Mouse (Mus musculus) right cerebral cortex, adult 2 months (tissue): ENCODE results near the gene Nav2.

ENCODE experiments used
- DNase-seq, 2 experiments: peaks; one replicate each; pipeline ENCODE4 v3.0.0; 2021 to 2022; ENCODE audit warnings: low spot score in 2 of 2

Gene Nav2

GRCm38 (mm10) chr7:49277685-49278084, 369.2 kb downstream of the Nav2 start:
- peak; percentile 65 to 66 for DNase-seq

- no peak for DNase-seq
These were observed 370.0 kb downstream of the Nav2 start for GRCm38 (mm10) chr7:49278531-49278930.

- no peak for DNase-seq
These were observed 371.9 kb downstream of the Nav2 start for GRCm38 (mm10) chr7:49280427-49280826.

GRCm38 (mm10) chr7:49282446-49282845, 373.9 kb downstream of the Nav2 start:
- DNase-seq: no peak

- no peak for DNase-seq
These were observed 375.2 kb downstream of the Nav2 start for GRCm38 (mm10) chr7:49283507-49284361.

- peak; percentile 38 to 48 for DNase-seq
These were observed 379.7 kb downstream of the Nav2 start for GRCm38 (mm10) chr7:49288186-49288585.

- DNase-seq: no peak
These were observed 381.8 kb downstream of the Nav2 start for GRCm38 (mm10) chr7:49290308-49290707.

- DNase-seq: no peak
These were observed 382.8 kb downstream of the Nav2 start for GRCm38 (mm10) chr7:49291208-49291892.

- DNase-seq: no peak
These were observed 388.6 kb downstream of the Nav2 start for GRCm38 (mm10) chr7:49297148-49297547.

- no peak for DNase-seq
These were observed 389.9 kb downstream of the Nav2 start for GRCm38 (mm10) chr7:49298431-49298839.

- no peak for DNase-seq
These were observed 393.0 kb downstream of the Nav2 start for GRCm38 (mm10) chr7:49301487-49301886.

GRCm38 (mm10) chr7:49303600-49304411, 395.3 kb downstream of the Nav2 start:
- no peak for DNase-seq

GRCm38 (mm10) chr7:49307717-49308116, 399.2 kb downstream of the Nav2 start:
- no peak for DNase-seq

- DNase-seq: no peak
These were observed 401.2 kb downstream of the Nav2 start for GRCm38 (mm10) chr7:49309746-49310145.

GRCm38 (mm10) chr7:49313945-49314344, 405.4 kb downstream of the Nav2 start:
- DNase-seq: no peak

GRCm38 (mm10) chr7:49315033-49315432, 406.5 kb downstream of the Nav2 start:
- DNase-seq: no peak

GRCm38 (mm10) chr7:49316600-49316999, 408.1 kb downstream of the Nav2 start:
- DNase-seq: no peak

GRCm38 (mm10) chr7:49318183-49318897, 409.8 kb downstream of the Nav2 start:
- no peak for DNase-seq

GRCm38 (mm10) chr7:49318898-49319293, 410.4 kb downstream of the Nav2 start:
- no peak for DNase-seq

GRCm38 (mm10) chr7:49319981-49320380, 411.5 kb downstream of the Nav2 start:
- DNase-seq: no peak

GRCm38 (mm10) chr7:49321124-49321531, 412.6 kb downstream of the Nav2 start:
- no peak for DNase-seq
